Mouse (Mus musculus): ENCODE results near the gene Npas3. TPM values are rescaled to one million over a fixed set of nuclear protein-coding genes. Genes with fewer than 3 reads are reported as not detected.

Npas3 gene
- total and polyA plus RNA-seq, 2 experiments = 0.04 TPM; not detected in 1

- TF ChIP-seq POLR2A (IDR thresholded peaks at IDR 0.05; ENCODE audit: extremely low read depth, insufficient read depth, low read length) = no peak
- no peak for TF ChIP-seq CTCF (IDR thresholded peaks at IDR 0.05; ENCODE audit: low read depth, low read length)
- H3K27ac ChIP-seq (replicated peaks; ENCODE audit: insufficient read depth, low read depth, low read length) = no peak overlapping the region
- no peaks in the 10 kb centered on the region for H3K79me2 ChIP-seq (ENCODE audit: control insufficient read depth, insufficient read depth, low read length)
- H3K36me3 ChIP-seq (ENCODE audit: control insufficient read depth, insufficient read depth, low read length) = no peaks in the 10 kb centered on the region
- no peak overlapping the region for H3K4me3 ChIP-seq (ENCODE audit: insufficient read depth, low read depth, low read length)
- no peak for DNase-seq (ENCODE audit: extremely low read depth, low read depth, low spot score)
- WGBS = 40% methylated on average over 3 of the region's 3 CpGs
- no peaks in the 10 kb centered on the region for H3K27me3 ChIP-seq (ENCODE audit: control insufficient read depth, insufficient read depth, low read length)
- no peaks in the 10 kb centered on the region for H3K4me1 ChIP-seq (ENCODE audit: control insufficient read depth, insufficient read depth, low read length)
- no peak overlapping the region for H3K9ac ChIP-seq (ENCODE audit: low read depth, low read length)
Measured at GRCm38 (mm10) chr12:53448040-53448439, 199.6 kb downstream of the Npas3 start.

GRCm38 (mm10) chr12:53467549-53467948 is 219.1 kb downstream of the Npas3 start:
- no peak overlapping the region for H3K27ac ChIP-seq (replicated peaks; ENCODE audit: insufficient read depth, low read depth, low read length)
- no peak overlapping the region for H3K4me3 ChIP-seq (ENCODE audit: insufficient read depth, low read depth, low read length)
- no peaks in the 10 kb centered on the region for H3K79me2 ChIP-seq (ENCODE audit: control insufficient read depth, insufficient read depth, low read length)
- no peak overlapping the region for H3K9ac ChIP-seq (ENCODE audit: low read depth, low read length)
- no peaks in the 10 kb centered on the region for H3K36me3 ChIP-seq (ENCODE audit: control insufficient read depth, insufficient read depth, low read length)
- DNase-seq (ENCODE audit: extremely low read depth, low read depth, low spot score) = no peak
- no peak for TF ChIP-seq CTCF (IDR thresholded peaks at IDR 0.05; ENCODE audit: low read depth, low read length)
- TF ChIP-seq POLR2A (IDR thresholded peaks at IDR 0.05; ENCODE audit: extremely low read depth, insufficient read depth, low read length) = no peak
- H3K4me1 ChIP-seq (ENCODE audit: control insufficient read depth, insufficient read depth, low read length) = no peaks in the 10 kb centered on the region
- no peaks in the 10 kb centered on the region for H3K27me3 ChIP-seq (ENCODE audit: control insufficient read depth, insufficient read depth, low read length)

- H3K79me2 ChIP-seq (ENCODE audit: control insufficient read depth, insufficient read depth, low read length) = no peaks in the 10 kb centered on the region
- no peaks in the 10 kb centered on the region for H3K4me1 ChIP-seq (ENCODE audit: control insufficient read depth, insufficient read depth, low read length)
- H3K9ac ChIP-seq (ENCODE audit: low read depth, low read length) = no peak overlapping the region
- H3K36me3 ChIP-seq (ENCODE audit: control insufficient read depth, insufficient read depth, low read length) = no peaks in the 10 kb centered on the region
- DNase-seq (ENCODE audit: extremely low read depth, low read depth, low spot score) = no peak
- H3K27ac ChIP-seq (replicated peaks; ENCODE audit: insufficient read depth, low read depth, low read length) = no peak overlapping the region
- TF ChIP-seq POLR2A (IDR thresholded peaks at IDR 0.05; ENCODE audit: extremely low read depth, insufficient read depth, low read length) (no peak), CTCF (IDR thresholded peaks at IDR 0.05; ENCODE audit: low read depth, low read length) (no peak)
- H3K4me3 ChIP-seq (ENCODE audit: insufficient read depth, low read depth, low read length) = no peak overlapping the region
- no peaks in the 10 kb centered on the region for H3K27me3 ChIP-seq (ENCODE audit: control insufficient read depth, insufficient read depth, low read length)
Measured at GRCm38 (mm10) chr12:53474486-53474885, 226.0 kb downstream of the Npas3 start.

- WGBS = 81% methylated on average over 6 of the region's 6 CpGs
- no peaks in the 10 kb centered on the region for H3K4me1 ChIP-seq (ENCODE audit: control insufficient read depth, insufficient read depth, low read length)
- no peak for DNase-seq (ENCODE audit: extremely low read depth, low read depth, low spot score)
- H3K36me3 ChIP-seq (ENCODE audit: control insufficient read depth, insufficient read depth, low read length) = no peaks in the 10 kb centered on the region
- no peaks in the 10 kb centered on the region for H3K27me3 ChIP-seq (ENCODE audit: control insufficient read depth, insufficient read depth, low read length)
- no peaks in the 10 kb centered on the region for H3K79me2 ChIP-seq (ENCODE audit: control insufficient read depth, insufficient read depth, low read length)
- TF ChIP-seq POLR2A (IDR thresholded peaks at IDR 0.05; ENCODE audit: extremely low read depth, insufficient read depth, low read length) (no peak), CTCF (IDR thresholded peaks at IDR 0.05; ENCODE audit: low read depth, low read length) (no peak)
- no peak overlapping the region for H3K27ac ChIP-seq (replicated peaks; ENCODE audit: insufficient read depth, low read depth, low read length)
- no peak overlapping the region for H3K9ac ChIP-seq (ENCODE audit: low read depth, low read length)
- H3K4me3 ChIP-seq (ENCODE audit: insufficient read depth, low read depth, low read length) = no peak overlapping the region
Measured at GRCm38 (mm10) chr12:53484924-53485323, 236.4 kb downstream of the Npas3 start.

GRCm38 (mm10) chr12:53496386-53496785 is 247.9 kb downstream of the Npas3 start:
- Histone ChIP-seq H3K36me3 (ENCODE audit: control insufficient read depth, insufficient read depth, low read length) (no peaks in the 10 kb centered on the region), H3K27ac (replicated peaks; ENCODE audit: insufficient read depth, low read depth, low read length) (no peak overlapping the region), H3K4me1 (ENCODE audit: control insufficient read depth, insufficient read depth, low read length) (no peaks in the 10 kb centered on the region), H3K4me3 (ENCODE audit: insufficient read depth, low read depth, low read length) (no peak overlapping the region), H3K9ac (ENCODE audit: low read depth, low read length) (no peak overlapping the region), H3K79me2 (ENCODE audit: control insufficient read depth, insufficient read depth, low read length) (no peaks in the 10 kb centered on the region), H3K27me3 (ENCODE audit: control insufficient read depth, insufficient read depth, low read length) (no peaks in the 10 kb centered on the region)
- TF ChIP-seq CTCF (IDR thresholded peaks at IDR 0.05; ENCODE audit: low read depth, low read length) (no peak), POLR2A (IDR thresholded peaks at IDR 0.05; ENCODE audit: extremely low read depth, insufficient read depth, low read length) (no peak)
- no peak for DNase-seq (ENCODE audit: extremely low read depth, low read depth, low spot score)

DNA sequence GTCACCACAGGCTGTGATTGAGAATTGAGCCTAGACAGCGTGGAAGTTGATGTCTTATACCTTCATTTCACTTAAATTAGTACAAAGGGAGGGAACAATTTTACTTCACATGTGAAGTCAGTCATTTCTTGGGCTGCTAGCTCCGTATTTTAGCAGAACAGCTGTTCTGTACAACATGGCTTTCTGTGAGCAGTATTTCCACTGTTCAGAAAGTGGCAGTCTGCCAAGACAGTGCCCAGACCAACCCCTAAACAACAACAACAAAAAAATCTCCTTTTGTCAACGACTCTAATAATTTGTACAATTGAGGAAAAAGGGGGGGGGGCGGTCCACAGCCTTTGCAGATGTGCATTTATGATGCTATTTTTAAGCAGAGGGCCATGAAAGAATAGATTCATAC is 266.4 kb downstream of the Npas3 start:
- no peaks in the 10 kb centered on the region for H3K27me3 ChIP-seq (ENCODE audit: control insufficient read depth, insufficient read depth, low read length)
- H3K27ac ChIP-seq (replicated peaks; ENCODE audit: insufficient read depth, low read depth, low read length) = no peak overlapping the region
- WGBS = 71% methylated on average over 4 of the region's 4 CpGs
- no peaks in the 10 kb centered on the region for H3K36me3 ChIP-seq (ENCODE audit: control insufficient read depth, insufficient read depth, low read length)
- H3K4me1 ChIP-seq (ENCODE audit: control insufficient read depth, insufficient read depth, low read length) = no peaks in the 10 kb centered on the region
- no peak for DNase-seq (ENCODE audit: extremely low read depth, low read depth, low spot score)
- no peak overlapping the region for H3K9ac ChIP-seq (ENCODE audit: low read depth, low read length)
- H3K4me3 ChIP-seq (ENCODE audit: insufficient read depth, low read depth, low read length) = no peak overlapping the region
- no peaks in the 10 kb centered on the region for H3K79me2 ChIP-seq (ENCODE audit: control insufficient read depth, insufficient read depth, low read length)
- TF ChIP-seq POLR2A (IDR thresholded peaks at IDR 0.05; ENCODE audit: extremely low read depth, insufficient read depth, low read length) (no peak), CTCF (IDR thresholded peaks at IDR 0.05; ENCODE audit: low read depth, low read length) (no peak)
